9 mouse cellular contexts compared by ENCODE assay signal in genomic region chr9:41464057-41464685, GRCm38 (mm10).
DNase-seq lines count a peak whose midpoint lies in the region; ATAC-seq lines count a peak whose summit lies in the region.
"Had no signal": no experiment of that assay in that cellular context is flagged by ENCODE, and none has a peak within 500 bp of the region (broad histone marks: within the 10 kb centered on the region; RNA-seq: fewer than 3 reads in every experiment).

No protein-coding gene starts in this region.

- 70% methylated on average over 8 of the region's 8 CpGs for WGBS in neural tube, embryonic 11.5 days
- WGBS in hindbrain, embryonic 12.5 days, result 42% methylated on average over 8 of the region's 8 CpGs
- WGBS in limb, embryonic 10.5 days, result 87% methylated on average over 8 of the region's 8 CpGs

- H3K27me3 ChIP-seq in neural tube, embryonic 11.5 days (ENCODE audit: control insufficient read depth, insufficient read depth, low read length), result no peaks in the 10 kb centered on the region
- H3K27me3 ChIP-seq in hindbrain, embryonic 12.5 days, result no peaks in the 10 kb centered on the region
- H3K27me3 ChIP-seq in limb, embryonic 10.5 days (ENCODE audit: low read depth, poor library complexity, severe bottlenecking), result no peaks in the 10 kb centered on the region

- no peak overlapping the region for H3K9ac ChIP-seq in neural tube, embryonic 11.5 days (ENCODE audit: low read length)
- no peak overlapping the region for H3K9ac ChIP-seq in hindbrain, embryonic 12.5 days
- H3K9ac ChIP-seq: lung, embryonic 14.5 days had no signal

- DNase-seq in neural tube, embryonic 11.5 days (ENCODE audit: low spot score), result peak; percentile 51
- DNase-seq in neural tube, embryonic 10.5 days (ENCODE audit: extremely low spot score, low spot score), result no peak
- DNase-seq in limb, embryonic 10.5 days (ENCODE audit: low spot score), result no peak
- DNase-seq in urinary bladder, postnatal 25 days (ENCODE audit: low spot score), result no peak
- DNase-seq in ovary, adult 18-20 months (ENCODE audit: low spot score), result no peak
- no peak for DNase-seq in ovary, postnatal 14 days (ENCODE audit: low spot score)
- DNase-seq in heart, postnatal 25 days (ENCODE audit: low spot score), result no peak
- DNase-seq: lung, embryonic 14.5 days had no signal

- no peak overlapping the region for H3K4me2 ChIP-seq in neural tube, embryonic 11.5 days (ENCODE audit: low read depth)
- no peak overlapping the region for H3K4me2 ChIP-seq in hindbrain, embryonic 12.5 days (replicated peaks)
- H3K4me2 ChIP-seq: lung, embryonic 14.5 days had no signal

- H3K4me3 ChIP-seq in neural tube, embryonic 11.5 days (ENCODE audit: low read depth, low read length), result no peak overlapping the region
- H3K4me3 ChIP-seq in hindbrain, embryonic 12.5 days, result no peak overlapping the region
- H3K4me3 ChIP-seq in limb, embryonic 10.5 days, result no peak overlapping the region

- no peaks in the 10 kb centered on the region for H3K36me3 ChIP-seq in neural tube, embryonic 11.5 days (ENCODE audit: control insufficient read depth, insufficient read depth, low read length)
- H3K36me3 ChIP-seq in hindbrain, embryonic 12.5 days, result peaks cover 5% of the 10 kb centered on the region; the same call in 1 of the 2 replicates
- H3K36me3 ChIP-seq in limb, embryonic 10.5 days, result peaks cover 5% of the 10 kb centered on the region; the same call in 1 of the 2 replicates

- H3K9me3 ChIP-seq in neural tube, embryonic 11.5 days (ENCODE audit: control insufficient read depth, low read length), result no peaks in the 10 kb centered on the region
- H3K9me3 ChIP-seq in hindbrain, embryonic 12.5 days (replicated peaks), result no peaks in the 10 kb centered on the region
- no peaks in the 10 kb centered on the region for H3K9me3 ChIP-seq in limb, embryonic 10.5 days (replicated peaks)

- H3K27ac ChIP-seq in neural tube, embryonic 11.5 days (ENCODE audit: low read depth, low read length), result no peak overlapping the region
- peak overlapping the region; percentile 72 for H3K27ac ChIP-seq in hindbrain, embryonic 12.5 days
- peak overlapping the region; percentile 5; the same call in 1 of the 2 replicates for H3K27ac ChIP-seq in limb, embryonic 10.5 days

- no peaks in the 10 kb centered on the region for H3K4me1 ChIP-seq in neural tube, embryonic 11.5 days (ENCODE audit: control insufficient read depth, insufficient read depth, low read length)
- peaks cover 20% of the 10 kb centered on the region for H3K4me1 ChIP-seq in hindbrain, embryonic 12.5 days
- H3K4me1 ChIP-seq in limb, embryonic 10.5 days, result peaks cover 5% of the 10 kb centered on the region

- intact Hi-C loops in heart, postnatal 25 days (cut with DNase I), result loop anchor here (5.0 kb wide), 1 partner anchor 137 kb away; no protein-coding TSS in a partner anchor

- no peak; the same call in 1 of the 2 replicates for ATAC-seq in neural tube, embryonic 11.5 days (ENCODE audit: insufficient read depth, low FRiP score, low TSS enrichment)
- ATAC-seq in hindbrain, embryonic 12.5 days (ENCODE audit: low FRiP score), result peak; percentile 83
